Mouse (Mus musculus): Measurements from ENCODE around the gene Mcm2.

Mcm2 gene

DNA sequence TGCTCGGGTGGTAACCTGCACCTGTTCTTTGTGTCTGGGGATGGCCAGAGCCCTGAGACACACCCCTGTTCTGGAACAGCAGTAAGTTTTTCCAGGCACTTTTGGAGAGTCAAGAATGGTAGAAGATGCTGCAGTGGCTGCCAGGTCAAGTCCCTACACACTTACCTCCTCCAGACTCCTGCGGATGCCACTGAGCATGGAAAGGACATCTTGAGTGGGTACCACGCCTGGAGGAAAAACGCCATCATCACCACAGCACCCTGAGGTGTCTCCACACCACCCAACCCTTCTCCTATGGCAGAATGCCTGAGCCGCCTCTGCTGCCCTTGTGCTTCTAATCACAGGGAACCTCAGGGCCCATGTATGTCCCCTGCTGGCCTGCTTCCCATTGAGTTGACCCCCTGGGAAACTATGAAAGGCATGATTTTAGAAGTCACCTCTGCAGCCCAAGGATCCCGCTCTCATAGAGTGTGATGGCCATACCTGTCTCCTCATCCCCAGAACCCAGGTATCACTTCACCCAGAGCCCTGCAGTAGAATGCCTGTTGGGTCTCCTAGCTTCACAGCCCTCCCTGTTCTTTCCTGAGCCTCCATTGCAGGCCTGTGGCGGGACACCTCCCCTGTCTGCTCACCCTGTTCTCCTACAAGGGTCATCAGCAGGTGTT is 53.5 kb downstream of the Mcm2 start:
- no peak for DNase-seq

- no peak for DNase-seq
These were observed 54.5 kb downstream of the Mcm2 start for GRCm38 (mm10) chr6:88843781-88844725.

DNA sequence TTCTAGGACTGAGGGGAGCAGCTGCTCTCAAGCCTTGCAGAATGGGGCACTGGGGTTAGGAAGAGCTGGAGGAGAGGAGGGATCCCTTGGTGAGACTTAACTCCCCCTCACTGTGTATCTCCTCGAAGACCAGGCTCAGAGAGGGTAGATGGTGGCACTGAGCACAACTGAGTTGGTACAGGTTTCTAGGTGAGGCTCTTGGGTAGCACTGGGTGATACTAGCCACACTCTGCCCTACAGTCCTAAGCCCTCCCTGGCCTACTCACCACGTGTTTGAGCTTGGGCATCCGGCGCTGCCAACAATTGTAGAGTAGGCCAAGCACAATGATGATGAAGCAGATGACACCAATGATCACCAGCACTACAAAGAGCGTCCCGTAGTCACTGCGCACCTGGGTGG is 55.3 kb downstream of the Mcm2 start:
- DNase-seq: no peak

GRCm38 (mm10) chr6:88842731-88843151 is 55.8 kb downstream of the Mcm2 start:
- no peak for DNase-seq

GRCm38 (mm10) chr6:88841781-88842689 is 56.5 kb downstream of the Mcm2 start, which contains the start of gene Abtb1:
Gene Abtb1 (minus strand): TSS chr6:88841984.
- DNase-seq: peak; percentile 100

GRCm38 (mm10) chr6:88841514-88841780 is 57.1 kb downstream of the Mcm2 start:
- DNase-seq: no peak

DNA sequence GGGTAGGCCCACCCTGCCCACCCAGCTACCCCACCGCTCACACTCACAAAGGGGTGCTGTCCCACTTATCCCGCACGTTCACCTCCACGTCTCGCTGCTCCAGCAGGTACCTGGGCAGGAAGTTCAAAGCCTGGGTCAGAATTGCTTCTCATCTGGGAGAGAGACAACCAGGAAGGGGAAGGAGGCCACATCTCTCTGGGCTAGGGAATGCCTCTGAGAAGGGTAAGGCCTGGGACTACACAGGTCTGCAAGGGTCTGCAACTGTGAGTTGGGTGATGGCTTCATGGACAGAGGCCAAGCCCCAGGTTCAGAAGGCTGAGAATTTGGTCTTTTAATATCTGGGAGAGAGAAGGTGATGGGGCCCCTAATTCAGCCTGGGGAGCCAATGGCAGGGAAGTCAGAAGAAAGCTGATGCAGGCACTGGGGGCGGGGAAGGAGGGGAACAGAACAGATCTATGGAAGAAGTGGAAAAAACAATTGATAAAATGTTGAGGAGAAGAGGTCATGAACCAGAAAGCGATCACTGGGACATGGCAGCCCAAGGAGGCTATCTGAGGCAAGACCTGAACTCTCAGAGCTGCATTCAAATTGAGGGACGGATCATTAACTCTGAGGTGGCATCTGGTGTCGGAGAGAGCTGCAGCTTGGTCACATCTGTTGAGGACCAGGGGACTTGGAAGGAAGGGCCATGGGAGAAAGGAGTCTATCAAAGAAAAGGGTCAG is 57.6 kb downstream of the Mcm2 start:
- no peak for DNase-seq

- no peak for DNase-seq
These were observed 58.4 kb downstream of the Mcm2 start for GRCm38 (mm10) chr6:88840211-88840610.

GRCm38 (mm10) chr6:88839135-88839970 is 59.2 kb downstream of the Mcm2 start:
- no peak for DNase-seq

- no peak for DNase-seq
These were observed 60.0 kb downstream of the Mcm2 start for GRCm38 (mm10) chr6:88838613-88839012.

DNA sequence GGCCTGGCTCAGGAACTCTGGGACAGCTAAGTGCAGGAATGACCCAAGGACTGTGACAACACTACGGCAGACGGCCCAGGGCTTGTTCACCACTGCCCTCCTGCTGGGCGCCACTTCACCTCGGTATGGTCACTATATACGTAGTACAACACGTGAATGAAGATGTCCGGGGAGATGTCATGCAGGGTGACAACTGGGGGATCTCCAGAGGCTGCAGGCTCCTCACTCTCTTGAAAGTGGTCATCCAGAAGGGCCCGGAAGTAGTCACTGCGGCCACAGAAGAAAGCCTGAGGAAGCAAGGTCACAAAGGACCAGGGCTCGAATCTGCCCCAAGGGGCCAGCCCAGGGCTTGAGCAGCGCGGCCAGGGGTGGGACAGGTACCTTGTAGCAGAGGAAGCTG is 60.6 kb downstream of the Mcm2 start:
- DNase-seq: no peak

DNA sequence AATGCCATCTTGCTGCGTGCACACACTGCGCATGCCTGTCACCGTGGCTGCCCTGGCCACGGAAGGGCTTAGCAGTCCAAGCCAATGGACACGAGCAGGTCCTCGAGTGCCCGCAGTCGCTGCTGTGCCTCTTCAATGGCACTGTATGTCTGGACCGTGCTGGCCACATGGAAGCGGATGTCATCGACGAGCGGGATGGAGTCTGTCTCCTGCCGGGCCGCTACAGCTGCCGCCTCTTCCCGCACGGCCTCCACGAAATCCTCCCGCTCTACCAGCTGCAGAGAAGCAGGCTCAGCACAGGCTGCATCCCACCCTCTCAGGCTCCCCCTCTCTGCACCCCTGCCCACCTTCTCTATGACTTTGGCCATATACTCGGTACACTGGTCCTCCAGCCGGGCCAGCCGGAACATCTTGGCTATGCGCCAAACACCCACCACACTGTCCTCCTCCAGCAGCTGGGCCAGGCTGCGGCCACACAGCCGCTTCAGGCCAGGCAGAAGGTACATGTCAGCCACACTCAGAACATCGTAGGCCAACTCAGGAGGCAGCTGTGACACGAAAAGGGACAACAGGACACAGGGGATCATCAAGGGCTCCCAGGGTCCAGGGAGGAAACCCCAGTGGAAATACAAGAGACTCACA is 62.3 kb downstream of the Mcm2 start:
- no peak for DNase-seq

GRCm38 (mm10) chr6:88835047-88835446 is 63.5 kb downstream of the Mcm2 start:
- peak; percentile 86 for DNase-seq
